Mouse (Mus musculus) monocyte, adult 5-6 weeks (primary cell): ENCODE results near the gene Gabpb2. TPM values are rescaled to one million over a fixed set of nuclear protein-coding genes. Genes with fewer than 3 reads are reported as not detected.

Experiments
- ATAC-seq: fragments of 153-309, 156-312 bp; replicated peaks from 2 replicates; pipeline ENCODE4 v1.8.0; 2017; ENCODE audit warnings: mild to moderate bottlenecking; ENCODE audit not compliant: low TSS enrichment, insufficient number of reproducible peaks, severe bottlenecking, poor library complexity, low FRiP score
- total RNA-seq: library from RNA; stranded (forward); fragments of 200-1000, 200-491, 200-594 nt; gene quantifications from 3 replicates; pipeline ENCODE4 v1.2.3, GENCODE M21; 2017

Gene Gabpb2
- total RNA-seq, 1 experiment from 2014 or later = 87.0 TPM

GRCm38 (mm10) chr3:95169996-95170395 lies 47.7 kb downstream of the Gabpb2 start:
- ATAC-seq = no peak

- ATAC-seq = no peak
These were observed 52.9 kb downstream of the Gabpb2 start for GRCm38 (mm10) chr3:95164840-95165239.

DNA sequence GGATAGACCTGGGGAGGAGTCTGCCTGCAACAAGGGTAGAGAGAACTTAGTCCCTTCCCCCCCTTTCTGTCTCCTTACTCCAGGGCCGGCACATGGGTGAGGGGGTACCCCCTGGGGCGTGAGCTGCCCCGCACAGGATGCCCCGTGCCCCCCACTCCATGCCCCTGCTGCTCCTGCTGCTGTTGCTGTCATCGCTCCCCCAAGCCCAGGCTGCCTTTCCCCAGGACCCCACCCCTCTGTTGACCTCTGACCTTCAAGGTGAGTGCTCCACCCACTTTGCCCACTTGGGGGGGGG lies 53.5 kb downstream of the Gabpb2 start:
- no peak for ATAC-seq

DNA sequence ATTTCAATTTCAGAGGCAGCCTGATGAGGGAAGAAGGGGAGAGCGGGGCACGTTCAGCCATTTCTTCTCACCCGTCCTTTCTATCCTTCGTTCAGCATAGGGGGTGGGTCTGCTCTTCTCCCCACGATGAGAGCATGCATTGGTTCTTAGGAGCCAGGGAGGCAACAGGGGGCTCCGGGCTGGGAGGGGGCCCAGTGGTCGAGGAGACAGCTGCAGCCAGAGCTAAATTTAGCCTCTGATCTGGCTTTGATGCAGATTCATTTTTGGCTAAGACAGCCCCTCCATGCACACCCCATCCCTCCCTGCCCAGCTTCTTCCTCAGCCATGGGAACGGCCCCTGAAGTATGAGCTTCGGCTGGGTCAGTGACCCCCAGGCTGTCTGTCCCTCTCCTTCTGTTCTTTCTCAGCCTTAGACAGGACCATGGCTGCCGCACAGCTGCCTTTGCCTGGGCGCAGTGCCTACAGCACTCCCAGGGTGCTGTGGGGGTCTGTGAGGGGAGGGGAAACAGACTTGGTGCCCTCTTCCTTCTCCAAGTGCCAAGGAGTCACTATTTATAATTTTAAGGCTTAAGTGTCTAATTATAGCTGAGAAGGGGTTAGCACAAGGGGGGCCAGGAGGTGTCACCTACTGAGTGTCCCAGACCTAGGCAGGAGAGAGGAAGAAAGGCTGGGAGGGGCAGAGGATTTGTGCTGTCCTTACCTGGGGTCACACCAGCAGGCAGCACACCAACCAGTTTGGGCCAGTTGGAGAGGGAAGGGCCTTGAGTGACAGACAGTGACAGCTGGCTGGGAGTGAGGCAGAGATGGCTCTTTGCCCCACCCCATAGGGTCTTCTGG lies 54.1 kb downstream of the Gabpb2 start:
- no peak for ATAC-seq

- ATAC-seq = no peak
These were observed 55.4 kb downstream of the Gabpb2 start for GRCm38 (mm10) chr3:95162345-95162628.

- no peak for ATAC-seq
These were observed 55.9 kb downstream of the Gabpb2 start for GRCm38 (mm10) chr3:95161618-95162344.

DNA sequence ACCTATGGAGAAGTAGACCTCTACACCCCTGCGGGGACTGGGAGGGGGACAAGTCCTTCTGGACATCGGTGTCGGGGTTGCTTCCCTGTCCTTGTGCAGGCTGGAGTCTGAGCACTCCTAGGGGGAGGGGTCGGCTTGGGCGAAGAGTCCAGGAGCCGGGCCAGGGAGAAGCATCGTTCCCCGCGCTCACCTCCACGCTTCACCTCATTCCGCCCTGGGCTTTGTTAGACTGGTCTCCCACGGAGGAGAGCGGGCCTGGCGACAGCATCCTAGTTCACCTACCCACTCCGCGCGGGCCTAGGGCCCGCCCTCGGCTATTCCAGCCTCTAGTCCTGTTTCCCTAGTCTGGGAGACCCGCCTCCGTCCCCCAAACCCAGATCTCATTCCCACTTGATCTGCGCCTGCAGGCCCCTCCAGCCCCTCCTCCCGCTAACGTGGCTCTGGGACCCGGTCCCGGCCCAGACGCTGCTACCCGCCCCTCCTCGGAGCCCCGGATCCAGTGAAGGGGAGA lies 56.6 kb downstream of the Gabpb2 start:
- no peak for ATAC-seq

DNA sequence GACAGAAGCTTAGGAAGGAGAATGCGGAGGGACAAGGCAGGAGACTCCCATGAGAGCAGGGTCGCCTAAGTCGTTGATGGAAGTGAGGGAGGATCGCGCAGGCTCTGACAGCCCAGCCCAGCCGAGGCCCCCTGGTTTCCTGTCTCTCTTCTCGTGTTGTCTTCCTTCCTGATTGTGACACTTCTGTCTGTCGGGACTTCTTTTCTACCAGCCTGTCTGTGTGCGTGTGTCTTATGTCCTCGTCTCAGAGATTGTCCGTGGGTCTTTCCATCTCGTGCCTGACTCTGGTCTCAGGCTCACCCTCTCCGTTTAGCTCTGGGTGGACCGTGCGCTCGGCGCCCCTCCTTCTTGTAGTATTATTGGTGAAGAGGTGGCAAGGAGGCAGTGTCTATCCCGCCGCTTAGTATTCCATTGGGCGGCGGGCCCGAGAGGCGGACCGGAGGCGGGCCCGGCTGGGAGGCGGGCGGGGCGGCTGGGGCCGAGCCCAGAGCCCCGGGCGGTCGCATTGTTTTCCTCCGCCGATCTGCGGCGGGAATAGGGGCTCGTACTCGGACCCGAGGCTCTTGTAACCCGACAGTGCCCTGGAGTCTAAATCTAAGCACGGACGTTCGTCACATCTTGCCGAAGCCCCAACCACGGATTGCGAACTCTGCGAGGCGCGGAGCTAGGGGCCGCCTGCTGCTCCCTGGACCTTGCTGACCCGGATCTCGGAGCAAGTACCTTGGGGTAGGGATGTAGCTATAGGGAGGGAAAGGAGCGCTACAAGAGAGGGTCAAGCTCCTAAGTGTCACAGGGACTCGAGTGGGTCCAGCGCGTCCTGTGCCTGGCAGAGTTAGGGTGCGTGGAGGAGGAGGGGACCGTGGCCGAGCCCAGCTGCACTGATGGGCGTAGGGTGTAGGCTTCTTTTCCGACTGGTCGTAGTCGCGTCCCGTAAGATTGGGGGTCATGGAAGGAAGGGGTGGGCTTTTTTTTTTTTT lies 57.4 kb downstream of the Gabpb2 start, which contains the start of gene Sema6c:
Sema6c (plus strand) TSS at position 471 of the 977 bp plus-strand sequence.
- ATAC-seq = peak; percentile 99

DNA sequence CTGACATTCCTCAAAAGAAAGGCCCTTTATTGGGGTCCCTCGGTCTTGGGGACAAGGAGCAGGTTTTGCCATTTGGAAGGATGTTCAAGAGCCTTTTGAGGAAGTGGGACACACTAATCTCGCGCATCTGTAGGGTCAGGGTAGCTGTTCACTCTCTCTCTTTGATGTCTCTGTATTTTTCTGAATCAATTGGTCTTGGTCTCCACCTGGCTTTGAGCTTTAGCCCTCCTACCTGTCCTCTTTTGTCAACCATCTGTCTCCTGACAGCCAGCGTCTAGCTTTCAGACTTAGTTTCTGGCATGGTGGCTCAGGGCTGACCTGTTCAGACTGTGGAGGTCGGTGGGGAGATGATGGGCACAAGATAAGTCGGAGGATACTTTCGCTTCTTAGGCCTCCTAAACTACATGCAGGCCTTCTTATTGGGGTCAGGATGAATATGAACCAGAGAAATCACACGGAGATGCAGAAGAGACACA lies 58.2 kb downstream of the Gabpb2 start:
- no peak for ATAC-seq

GRCm38 (mm10) chr3:95153874-95154273 lies 63.8 kb downstream of the Gabpb2 start:
- ATAC-seq = peak; percentile 93

DNA sequence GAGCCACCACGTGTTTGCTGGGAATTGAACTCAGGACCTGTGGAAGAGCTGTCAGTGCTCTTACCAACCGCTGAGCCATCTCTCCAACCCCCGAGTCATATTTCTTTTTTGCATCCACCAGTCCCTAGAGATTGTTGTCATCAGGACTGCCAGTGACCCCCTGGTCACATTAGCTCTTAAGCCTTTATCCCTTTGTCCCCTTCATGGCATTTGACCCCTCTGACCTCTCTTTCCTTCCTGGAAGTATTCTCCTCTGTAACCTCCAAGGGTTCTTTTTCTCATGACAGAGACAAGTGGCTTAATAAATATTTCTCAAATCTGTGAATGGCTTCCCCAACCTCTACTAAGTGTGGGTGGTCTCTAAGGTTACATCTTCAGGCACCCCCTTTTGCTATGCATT lies 69.8 kb downstream of the Gabpb2 start:
- ATAC-seq = no peak

- peak; percentile 68 for ATAC-seq
These were observed 75.1 kb downstream of the Gabpb2 start for GRCm38 (mm10) chr3:95142617-95143011.

DNA sequence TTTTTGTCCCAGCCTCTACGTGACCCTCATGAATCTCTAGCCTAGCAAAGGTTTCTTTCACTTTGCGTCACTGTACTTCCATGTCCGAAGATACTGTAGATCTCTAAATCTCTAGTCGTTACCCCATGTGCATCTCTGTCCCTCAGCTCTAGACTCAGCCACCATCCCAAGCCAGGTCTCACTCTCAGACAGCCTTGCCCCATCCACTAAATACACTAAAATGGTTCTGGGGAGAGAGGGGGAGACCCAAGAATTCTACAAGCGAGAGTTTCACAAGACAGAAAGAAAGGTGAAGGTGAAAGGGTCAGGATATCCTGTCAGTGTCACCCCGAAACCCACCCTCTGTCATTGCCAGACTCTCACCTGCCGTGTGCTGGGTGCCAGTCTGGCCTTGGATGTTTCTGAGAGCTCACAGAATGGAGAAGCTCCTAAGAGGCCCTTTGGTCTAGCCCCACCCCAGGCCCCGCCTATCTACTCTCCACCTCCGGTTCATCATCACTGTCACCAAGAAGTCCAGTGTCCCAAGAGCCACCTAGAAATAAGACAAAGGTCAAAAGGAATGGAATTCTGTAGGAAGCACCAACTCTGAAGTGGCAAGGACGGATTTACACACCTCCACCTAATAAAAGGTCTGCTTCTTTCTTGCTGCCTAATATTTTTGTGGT lies 75.6 kb downstream of the Gabpb2 start, which contains the start of gene Tnfaip8l2:
Tnfaip8l2 (minus strand) TSS at position 409 of the 665 bp plus-strand sequence.
- peak; percentile 51 for ATAC-seq

DNA sequence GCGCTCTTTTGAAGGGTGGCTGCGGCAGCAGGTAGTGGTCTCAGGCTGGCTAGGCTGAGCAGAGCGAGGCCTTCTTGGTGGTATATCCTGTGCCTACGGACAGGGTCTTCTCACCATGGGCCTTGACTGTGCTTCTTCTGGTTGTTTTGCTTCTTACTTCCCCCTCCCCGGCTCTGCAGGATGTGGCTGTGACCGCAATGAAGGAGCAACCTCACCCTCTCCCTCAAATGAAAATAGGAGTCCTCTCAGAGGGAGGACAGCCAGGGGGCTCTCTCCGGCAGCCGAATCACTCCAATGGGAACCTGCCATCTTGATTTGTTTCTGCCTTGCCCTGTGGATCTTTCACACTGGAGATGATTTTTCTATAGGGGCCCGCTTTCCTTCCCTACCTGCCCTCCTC lies 76.2 kb downstream of the Gabpb2 start:
- ATAC-seq = peak; percentile 47

- ATAC-seq = no peak
These were observed 76.9 kb downstream of the Gabpb2 start for GRCm38 (mm10) chr3:95140795-95141194.

GRCm38 (mm10) chr3:95140289-95140595 lies 77.5 kb downstream of the Gabpb2 start:
- ATAC-seq = no peak

DNA sequence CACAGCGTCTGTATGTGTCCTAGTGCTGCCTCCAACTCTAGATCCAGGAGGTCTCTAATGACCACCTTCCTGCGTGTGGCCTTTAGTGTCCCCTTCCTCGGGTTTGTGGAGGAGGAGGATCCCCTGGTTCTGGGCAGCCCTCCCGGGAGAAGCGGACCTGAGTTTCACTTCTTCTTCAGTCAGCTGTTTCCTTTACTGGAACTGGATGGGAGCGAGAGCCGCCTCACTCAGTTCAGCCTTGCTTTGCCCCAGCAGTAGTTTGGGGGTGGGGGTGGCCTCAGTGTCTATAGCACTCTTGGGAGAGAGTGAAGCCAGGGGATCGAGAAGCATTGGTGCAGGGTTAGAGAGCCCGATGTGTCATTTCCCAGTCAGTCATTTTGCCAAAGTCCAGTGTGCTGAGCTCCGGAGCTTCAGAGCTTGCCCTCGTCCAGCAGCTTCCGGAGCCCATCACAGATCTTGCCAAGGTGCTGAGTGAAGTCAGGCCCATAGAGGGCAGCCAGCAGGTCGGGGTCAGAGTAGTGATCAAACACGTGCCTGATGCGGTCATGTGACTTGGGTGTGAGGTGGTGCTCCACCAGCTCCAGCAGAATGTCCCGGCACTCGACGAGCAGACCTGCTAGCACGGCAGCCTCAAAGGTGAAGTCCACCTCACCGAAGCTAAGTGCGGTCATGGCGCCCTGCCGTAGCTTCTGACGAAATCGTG lies 78.0 kb downstream of the Gabpb2 start:
- ATAC-seq = no peak

DNA sequence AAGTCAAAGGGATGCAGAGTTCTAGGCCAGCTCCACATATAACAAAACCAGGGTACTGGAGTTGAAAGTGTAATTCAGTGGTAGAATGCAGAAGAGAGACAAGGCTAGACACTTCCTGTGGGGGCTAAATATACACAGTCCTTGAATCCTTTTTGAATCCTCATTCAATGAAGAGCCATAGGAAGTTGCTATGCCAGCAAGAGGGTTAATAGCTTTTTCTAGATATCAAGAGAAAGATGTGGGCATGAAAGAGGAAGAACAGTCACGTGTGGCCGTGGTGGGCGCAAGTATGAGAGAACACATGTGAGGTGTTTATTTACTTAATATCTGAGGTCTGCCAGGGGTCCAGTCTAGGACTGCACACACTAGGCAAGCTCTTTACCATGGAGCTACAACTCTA lies 81.4 kb downstream of the Gabpb2 start:
- ATAC-seq = no peak
